Mouse (Mus musculus) olfactory bulb, adult 2 months (tissue): ENCODE measurements around the gene Ppp1r13b.

ENCODE experiments used
- CTCF ChIP-seq: fragments of 200-500 bp; IDR thresholded peaks from 2 replicates; pipeline ENCODE4 v1.5.1; 2012; ENCODE audit warnings: low read depth, mild to moderate bottlenecking, low read length, moderate library complexity; ENCODE audit not compliant: insufficient read depth
- POLR2A ChIP-seq: fragments of 200-500 bp; IDR thresholded peaks from 2 replicates; pipeline ENCODE4 v1.6.1; 2012; ENCODE audit warnings: mild to moderate bottlenecking, low read depth, low read length, moderate library complexity; ENCODE audit not compliant: insufficient read depth

- no peak for TF ChIP-seq POLR2A
- no peak for TF ChIP-seq CTCF
Observed at GRCm38 (mm10) chr12:111908997-111909550, 1.2 kb upstream of the Ppp1r13b start.
